Mouse (Mus musculus) spleen, adult 2 months (tissue): ENCODE measurements at regions not wholly inside any gene's neighbourhood (a gene's known extent, or its start where the extent isn't known, plus 50 kb on each side); places are given as distances from the start of the nearest gene placed in this dataset.

Experiments
- CTCF ChIP-seq: fragments of 200-500 bp; IDR thresholded peaks from 2 replicates; pipeline ENCODE4 v1.5.1; 2011; ENCODE audit warnings: mild to moderate bottlenecking, inconsistent platforms; ENCODE audit not compliant: insufficient read depth, insufficient read length, insufficient replicate concordance; ENCODE audit errors: extremely low read depth
- POLR2A ChIP-seq: fragments of 200-500 bp; IDR thresholded peaks from 2 replicates; pipeline ENCODE4 v1.6.1; 2011; ENCODE audit warnings: low read depth, low read length, inconsistent platforms

DNA sequence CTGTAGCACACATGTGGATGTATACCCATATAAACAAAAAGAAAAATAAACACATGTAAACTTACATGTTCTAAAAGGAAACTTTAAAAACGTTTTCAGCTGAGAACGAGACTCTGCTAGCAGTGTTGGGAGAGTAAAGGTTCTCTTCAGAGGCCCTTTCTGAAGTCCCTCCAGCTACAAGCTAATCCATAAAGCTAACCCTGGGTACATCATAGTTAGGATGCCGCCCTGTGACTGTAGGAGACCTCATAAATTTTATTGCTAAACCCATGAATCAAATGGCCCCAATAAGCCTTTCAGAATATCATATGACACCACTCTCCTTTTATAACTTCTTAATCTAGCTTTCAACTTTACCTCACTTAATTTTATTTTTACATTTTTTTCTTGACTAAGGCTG lies 112.2 kb downstream of the Nfkbiz start:
- TF ChIP-seq CTCF, result no peak
- no peak for TF ChIP-seq POLR2A
